Mouse (Mus musculus): ENCODE measurements around the gene Smc5.

The Smc5 gene

GRCm38 (mm10) chr19:23273355-23274053 is at the start of gene Smc5:
TSS of gene Smc5 (minus strand) at chr19:23273897.
- peak; percentile 93 for DNase-seq (ENCODE audit: low spot score)

- no peak for DNase-seq (ENCODE audit: low spot score)
Measured at GRCm38 (mm10) chr19:23323107-23323506, 49.4 kb upstream of the Smc5 start.

GRCm38 (mm10) chr19:23317989-23318358 is 44.3 kb upstream of the Smc5 start:
- no peak for DNase-seq (ENCODE audit: low spot score)

GRCm38 (mm10) chr19:23317295-23317988 is 43.7 kb upstream of the Smc5 start:
- DNase-seq (ENCODE audit: low spot score) = no peak

- DNase-seq (ENCODE audit: low spot score) = no peak
Measured at GRCm38 (mm10) chr19:23316851-23317250, 43.2 kb upstream of the Smc5 start.

GRCm38 (mm10) chr19:23309979-23310378 is 36.3 kb upstream of the Smc5 start:
- DNase-seq (ENCODE audit: low spot score) = no peak

DNA sequence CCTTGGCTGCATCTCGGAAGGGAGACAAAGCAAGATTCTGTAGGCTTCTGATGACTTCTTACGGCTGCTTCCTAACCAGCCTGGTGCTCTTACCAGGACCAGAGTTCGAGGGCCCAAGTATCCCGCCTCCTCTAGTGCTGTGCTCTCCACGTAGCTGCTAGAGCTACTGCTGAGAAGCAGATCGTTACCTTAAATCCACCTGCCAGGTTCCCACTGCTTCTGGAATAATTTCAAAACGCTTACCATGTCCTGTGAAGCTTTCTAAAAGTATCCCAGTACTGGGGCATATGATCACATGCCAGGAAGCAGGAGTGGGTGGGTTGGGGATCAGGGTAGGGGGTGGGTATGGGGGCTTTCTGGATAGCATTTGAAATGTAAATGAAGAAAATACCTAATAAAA is 33.0 kb upstream of the Smc5 start:
- no peak for DNase-seq (ENCODE audit: low spot score)

DNA sequence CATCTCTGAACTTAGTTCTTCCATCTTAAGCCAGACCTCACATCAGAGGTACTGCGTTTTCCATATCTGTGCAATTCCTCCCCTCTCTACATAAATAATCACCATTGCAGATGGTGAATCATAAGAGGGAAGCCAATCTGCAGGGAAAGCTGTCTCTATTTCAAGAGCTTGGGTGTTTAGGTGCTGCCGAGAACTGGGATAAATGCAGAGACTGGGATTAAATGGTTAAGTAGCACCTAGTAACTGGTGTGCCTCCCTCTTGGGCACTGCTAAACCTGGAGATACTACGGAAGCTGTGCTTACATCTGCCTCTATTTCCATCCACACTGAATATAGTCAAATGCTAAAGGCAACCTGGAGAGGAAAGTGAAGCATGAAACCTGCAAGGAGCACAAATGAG is 26.3 kb upstream of the Smc5 start:
- DNase-seq (ENCODE audit: low spot score) = no peak

- DNase-seq (ENCODE audit: low spot score) = no peak
Measured at GRCm38 (mm10) chr19:23298917-23299316, 25.2 kb upstream of the Smc5 start.

DNA sequence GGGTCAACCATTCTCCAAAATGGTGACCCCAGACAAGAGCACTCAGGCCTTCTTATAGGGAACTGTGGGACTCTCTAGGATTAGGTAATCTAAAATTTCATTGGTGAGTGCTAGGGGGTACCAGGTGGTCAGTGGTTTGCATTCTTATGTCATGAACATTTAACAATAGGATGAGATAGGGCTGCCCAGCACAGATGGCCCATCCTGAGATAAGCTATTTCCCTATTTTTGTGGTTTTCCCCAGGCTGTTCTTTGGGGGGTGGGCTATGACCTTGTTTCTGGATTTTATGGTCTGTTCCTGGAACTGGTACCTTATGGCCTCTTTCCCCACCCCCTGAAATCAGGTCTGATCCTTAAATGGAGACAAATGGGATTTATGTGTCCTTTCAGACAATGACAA is 23.5 kb upstream of the Smc5 start:
- DNase-seq (ENCODE audit: low spot score) = no peak

GRCm38 (mm10) chr19:23289251-23289650 is 15.6 kb upstream of the Smc5 start:
- no peak for DNase-seq (ENCODE audit: low spot score)

DNA sequence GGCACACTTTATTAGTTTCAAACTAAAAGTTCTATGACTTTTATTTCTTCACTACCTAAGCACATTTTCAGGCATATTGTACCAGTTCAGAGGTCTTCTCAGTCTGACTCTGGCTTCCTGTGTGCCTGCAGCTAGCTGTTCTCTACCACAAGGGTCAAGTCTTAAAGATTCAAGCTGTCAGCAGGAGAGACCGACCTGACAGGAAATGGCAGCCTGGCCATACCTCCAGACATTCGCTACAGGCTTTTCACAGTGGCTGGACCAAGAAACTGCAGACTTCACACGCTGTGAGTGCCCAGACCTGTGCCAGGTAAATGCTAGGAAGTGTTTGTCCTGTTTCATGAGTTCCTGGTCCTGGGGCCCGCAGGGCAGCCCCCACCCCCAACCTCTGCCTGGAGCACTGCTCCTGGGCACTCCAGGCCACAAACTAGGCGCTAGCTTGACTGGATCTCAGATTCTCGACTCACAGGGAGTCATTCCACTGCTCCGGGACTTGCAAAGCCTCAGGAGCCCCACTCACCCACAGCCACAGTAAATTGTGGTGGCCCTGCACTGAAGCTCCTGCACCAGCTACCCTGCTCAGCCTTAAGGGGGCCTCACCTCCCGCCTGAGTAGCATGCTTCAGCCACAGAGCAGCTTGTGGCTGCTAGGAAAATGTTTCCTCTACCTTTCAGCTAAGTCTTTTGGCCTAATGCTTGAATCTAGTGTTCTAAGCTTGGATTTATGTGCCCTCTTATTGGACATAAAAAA is 8.4 kb upstream of the Smc5 start:
- no peak for DNase-seq (ENCODE audit: low spot score)

DNA sequence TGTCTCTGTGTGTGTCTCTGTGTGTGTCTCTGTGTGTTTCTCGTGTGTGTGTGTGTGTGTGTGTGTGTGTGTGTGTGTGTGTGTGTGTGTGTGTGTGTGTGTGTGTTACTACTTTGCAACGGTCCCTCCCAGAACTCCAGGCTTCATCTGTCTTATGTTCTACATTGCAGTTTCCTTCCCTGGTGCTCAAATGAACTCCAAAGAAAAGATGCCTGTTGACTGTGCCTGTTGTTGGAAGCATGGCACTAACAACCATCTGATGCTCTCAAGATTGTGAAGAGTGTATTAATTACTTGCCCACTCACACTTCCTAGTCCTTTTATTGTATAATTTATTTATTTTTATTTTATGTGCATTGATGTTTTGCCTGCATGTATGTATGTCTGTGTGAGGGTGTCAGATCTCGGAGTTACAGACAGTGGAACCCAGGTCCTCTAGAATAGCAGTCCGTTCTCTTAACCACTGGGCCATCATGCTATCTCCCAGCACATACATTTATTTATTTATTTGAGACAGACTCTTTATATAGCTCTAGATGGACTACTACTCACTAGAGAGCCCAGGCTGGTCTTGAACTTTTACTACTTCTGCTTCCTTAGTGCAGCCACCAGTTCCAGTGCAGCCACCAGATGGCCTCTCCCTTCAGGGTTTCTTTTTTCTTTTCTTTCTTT is 492 bp upstream of the Smc5 start:
- no peak for DNase-seq (ENCODE audit: low spot score)

DNA sequence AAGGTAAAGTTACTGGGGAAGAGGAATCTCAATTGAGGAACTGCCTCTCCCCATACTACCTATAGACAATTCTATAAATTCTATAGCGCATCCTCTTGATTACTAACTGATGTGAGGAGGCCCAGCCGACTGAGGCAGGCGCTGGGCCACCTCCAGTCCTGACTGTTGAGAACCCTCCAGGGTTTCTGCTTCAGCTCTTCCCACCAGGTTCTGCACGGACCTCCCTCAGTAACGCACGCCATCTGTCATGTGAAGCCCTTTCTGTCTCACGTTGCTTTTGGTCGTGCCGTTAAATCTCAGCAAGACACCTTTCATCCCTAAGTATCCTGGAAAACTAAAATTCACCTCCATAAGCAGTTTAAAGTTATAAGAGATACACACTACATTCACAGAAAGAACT is 16.9 kb downstream of the Smc5 start:
- DNase-seq (ENCODE audit: low spot score) = no peak

GRCm38 (mm10) chr19:23246473-23246872 is 27.2 kb downstream of the Smc5 start:
- DNase-seq (ENCODE audit: low spot score) = no peak

DNA sequence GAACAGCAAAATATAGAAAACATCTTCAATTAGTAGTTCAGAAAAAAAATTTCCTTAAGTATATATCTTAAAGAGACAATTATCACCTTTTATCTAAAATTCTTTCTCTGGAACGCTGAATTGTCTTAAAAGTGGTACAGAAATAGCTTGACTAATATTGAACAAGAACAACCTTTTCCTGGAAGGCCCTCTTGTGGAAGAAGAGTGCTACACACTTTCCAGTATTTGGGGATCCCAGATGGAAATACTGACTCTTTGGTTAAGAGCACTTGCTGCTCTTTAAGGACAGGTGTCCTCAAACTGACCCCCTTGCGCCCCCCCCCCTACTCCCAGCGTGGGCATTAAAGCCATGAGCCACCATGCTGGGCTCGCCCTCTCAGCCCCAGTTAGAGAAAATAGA is 48.6 kb downstream of the Smc5 start:
- peak; percentile 10 for DNase-seq (ENCODE audit: low spot score)

- no peak for DNase-seq (ENCODE audit: low spot score)
Measured at GRCm38 (mm10) chr19:23214326-23214725, 59.4 kb downstream of the Smc5 start.

GRCm38 (mm10) chr19:23211325-23211724 is 62.4 kb downstream of the Smc5 start:
- no peak for DNase-seq (ENCODE audit: low spot score)

DNA sequence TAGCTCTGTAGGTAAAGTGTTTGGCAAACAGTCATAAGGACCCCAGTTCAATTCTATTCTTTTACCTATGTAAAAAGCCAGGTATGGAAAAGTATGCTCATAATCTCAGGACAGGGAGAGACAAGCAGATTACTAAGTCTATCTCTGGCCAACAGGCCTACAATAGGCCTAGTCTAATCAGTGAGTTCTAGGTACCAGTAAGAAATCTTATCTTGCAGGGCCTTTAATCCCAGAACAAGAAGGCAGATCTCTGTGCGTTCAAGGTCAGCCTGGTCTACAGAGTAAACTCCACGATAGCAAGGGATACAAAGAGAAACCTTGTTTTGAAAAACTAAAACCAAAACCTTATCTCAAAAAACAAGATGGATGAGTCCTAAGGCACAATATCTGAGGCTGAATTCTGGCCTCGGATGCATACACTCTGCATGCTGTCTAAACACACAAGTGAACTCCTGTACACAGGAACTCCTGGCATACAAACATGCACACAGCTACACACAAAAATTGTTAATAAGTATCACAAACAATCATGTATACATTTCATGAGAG is 70.1 kb downstream of the Smc5 start:
- no peak for DNase-seq (ENCODE audit: low spot score)

GRCm38 (mm10) chr19:23202106-23202505 is 71.6 kb downstream of the Smc5 start:
- no peak for DNase-seq (ENCODE audit: low spot score)

DNA sequence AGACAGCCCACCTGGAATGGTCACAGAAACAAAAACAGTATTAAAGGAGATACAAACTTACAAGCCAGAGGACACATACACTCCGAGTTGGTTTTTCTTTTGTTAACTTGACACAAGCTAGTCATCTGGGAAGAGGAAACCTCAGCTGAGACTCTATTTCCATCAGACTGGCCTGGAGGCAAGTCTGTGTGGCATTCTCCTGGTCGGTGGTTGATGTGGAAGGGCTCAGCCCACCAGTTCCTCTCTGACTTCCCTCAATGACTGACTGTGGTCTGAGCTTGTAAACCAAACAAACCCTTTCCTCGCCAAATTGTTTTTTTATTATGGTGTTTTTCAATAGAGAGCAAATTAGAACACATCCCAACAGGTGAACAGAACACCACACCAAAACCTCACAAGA is 80.6 kb downstream of the Smc5 start:
- DNase-seq (ENCODE audit: low spot score) = no peak

DNA sequence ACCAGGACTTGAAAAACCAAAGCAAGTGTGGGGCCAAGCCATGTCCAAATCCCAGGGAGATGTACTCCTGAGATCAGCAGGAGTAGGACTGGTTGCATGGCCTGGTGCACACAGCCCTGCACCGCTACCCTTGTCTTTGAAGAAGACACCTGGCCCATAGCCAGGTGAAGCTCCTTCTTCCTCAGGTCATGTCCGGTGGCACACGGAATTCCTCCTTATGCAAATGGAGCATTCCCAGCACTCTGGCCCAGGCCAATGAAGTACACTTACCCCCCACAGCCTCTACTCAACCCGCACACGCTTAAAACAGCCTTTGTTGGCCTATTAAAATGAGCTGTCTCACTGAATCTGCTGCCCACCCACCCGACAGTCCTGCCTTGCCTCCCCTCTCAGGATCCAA is 82.2 kb downstream of the Smc5 start:
- DNase-seq (ENCODE audit: low spot score) = no peak
